Mouse (Mus musculus): ENCODE measurements at regions not wholly inside any gene's neighbourhood (a gene's known extent, or its start where the extent isn't known, plus 50 kb on each side); places are given as distances from the start of the nearest gene placed in this dataset.

GRCm38 (mm10) chr6:100411968-100412367, 124.7 kb upstream of the Rybp start:
- TF ChIP-seq POLR2AphosphoS2 (IDR thresholded peaks at IDR 0.05; ENCODE audit: low read length) (no peak), CTCF (IDR thresholded peaks at IDR 0.05 in 2 of 3, conservative IDR thresholded peaks at IDR 0.05 in 1 of 3; ENCODE audit: control insufficient read depth in 1 of 3, insufficient read depth in 1 of 3, low read depth in 2 of 3, low read length in 3 of 3, poor library complexity in 1 of 3, severe bottlenecking in 1 of 3) (no peak), TCF12 (IDR thresholded peaks at IDR 0.05; ENCODE audit: low read depth, low read length) (no peak), MEF2A (IDR thresholded peaks at IDR 0.05; ENCODE audit: extremely low read depth, insufficient replicate concordance, low read depth, low read length, poor library complexity, severe bottlenecking) (no peak), ZC3H11A (IDR thresholded peaks at IDR 0.05; ENCODE audit: low read depth, low read length) (no peak), ZKSCAN1 (IDR thresholded peaks at IDR 0.05; ENCODE audit: low read depth, low read length) (no peak), HCFC1 (IDR thresholded peaks at IDR 0.05; ENCODE audit: low read depth, low read length) (no peak), BHLHE40 (IDR thresholded peaks at IDR 0.05; ENCODE audit: borderline replicate concordance, low read depth, low read length) (no peak), POLR2A (IDR thresholded peaks at IDR 0.05; ENCODE audit: control insufficient read depth in 1 of 2, insufficient read depth in 1 of 2, low read depth in 1 of 2, low read length in 2 of 2, poor library complexity in 1 of 2) (no peak), TBP (IDR thresholded peaks at IDR 0.05; ENCODE audit: low read depth, low read length) (no peak), SMC3 (IDR thresholded peaks at IDR 0.05; ENCODE audit: low read depth, low read length) (no peak), RAD21 (IDR thresholded peaks at IDR 0.05; ENCODE audit: low read depth, low read length) (no peak), ZMIZ1 (IDR thresholded peaks at IDR 0.05; ENCODE audit: low read depth, low read length) (no peak), MAZ (IDR thresholded peaks at IDR 0.05; ENCODE audit: low read depth, low read length) (no peak)

All from MEL (cell line).